Mouse (Mus musculus) lung, embryonic 15.5 days (tissue): ENCODE data around the gene Slbp. TPM values are rescaled to one million over a fixed set of nuclear protein-coding genes. Genes with fewer than 3 reads are reported as not detected.

Experiments
- ATAC-seq: fragments of 200-750 bp; cut with Nextera tagmentation; 2 replicates; pipeline ENCODE4 v1.8.0; 2017; ENCODE audit warnings: moderate number of reproducible peaks, borderline replicate concordance; ENCODE audit not compliant: low FRiP score, low TSS enrichment; ENCODE audit errors: extremely low read depth
- H3K27ac ChIP-seq: fragments of 300-500 bp; sonication (generic); 2 replicates; pipeline ENCODE4 v1.5.1; 2015; ENCODE audit warnings: moderate library complexity, mild to moderate bottlenecking, inconsistent platforms
- H3K27me3 ChIP-seq: fragments of 300-500 bp; sonication (generic); 2 replicates; pipeline ENCODE4 v1.6.1; 2015; ENCODE audit warnings: inconsistent platforms
- H3K36me3 ChIP-seq: fragments of 300-500 bp; sonication (generic); 2 replicates; pipeline ENCODE4 v1.6.1; 2015; ENCODE audit warnings: inconsistent platforms
- H3K4me1 ChIP-seq: fragments of 300-500 bp; sonication (generic); 2 replicates; pipeline ENCODE4 v1.6.1; 2015; ENCODE audit warnings: inconsistent platforms
- H3K4me2 ChIP-seq: fragments of 300-500 bp; sonication (generic); 2 replicates; pipeline ENCODE4 v1.6.1; 2015; ENCODE audit warnings: inconsistent platforms, mild to moderate bottlenecking, moderate library complexity
- H3K4me3 ChIP-seq: fragments of 300-500 bp; sonication (generic); 2 replicates; pipeline ENCODE4 v1.5.1; 2015; ENCODE audit warnings: mild to moderate bottlenecking, inconsistent platforms
- H3K9ac ChIP-seq: fragments of 300-500 bp; sonication (generic); 2 replicates; pipeline ENCODE4 v1.6.1; 2015; ENCODE audit warnings: inconsistent platforms
- H3K9me3 ChIP-seq: fragments of 300-500 bp; sonication (generic); 2 replicates; pipeline ENCODE4 v1.6.1; 2016; ENCODE audit warnings: inconsistent platforms
- WGBS: fragments of 180-500 bp; shearing (Covaris S2); methylation state at CpG from one replicate; pipeline ENCODE4 v1.1.7; 2015; 5-methylcytosine and 5-hydroxymethylcytosine counted together
- polyA plus RNA-seq: library from polyadenylated mRNA; unstranded; fragments of >200 nt; fragmentation: Nextera tagmentation; extraction: Ambion mirVana; gene quantifications from 2 replicates; pipeline ENCODE4 v1.2.1, GENCODE M21; 2015

Slbp gene
- polyA plus RNA-seq, 1 experiment from 2014 or later: 284 TPM

- H3K9me3 ChIP-seq: no peaks in the 10 kb centered on the region
- no peak for ATAC-seq
- H3K27ac ChIP-seq: no peak overlapping the region
- no peak overlapping the region for H3K4me2 ChIP-seq
- WGBS: 75% methylated on average over 3 of the region's 3 CpGs
- no peak overlapping the region for H3K9ac ChIP-seq
- H3K27me3 ChIP-seq: no peaks in the 10 kb centered on the region
- peaks cover 8% of the 10 kb centered on the region; the same call in 1 of the 2 replicates for H3K4me1 ChIP-seq
- H3K36me3 ChIP-seq: no peaks in the 10 kb centered on the region
- H3K4me3 ChIP-seq: no peak overlapping the region
Measured at GRCm38 (mm10) chr5:33623766-33624165, 28.6 kb downstream of the Slbp start.

GRCm38 (mm10) chr5:33622671-33623070 is 29.7 kb downstream of the Slbp start:
- 86% methylated on average over 2 of the region's 2 CpGs for WGBS
- H3K9ac ChIP-seq: no peak overlapping the region
- peaks cover under 1% of the 10 kb centered on the region; the same call in 1 of the 2 replicates for H3K4me1 ChIP-seq
- H3K9me3 ChIP-seq: no peaks in the 10 kb centered on the region
- no peaks in the 10 kb centered on the region for H3K36me3 ChIP-seq
- H3K27me3 ChIP-seq: no peaks in the 10 kb centered on the region
- no peak overlapping the region for H3K27ac ChIP-seq
- H3K4me3 ChIP-seq: no peak overlapping the region
- ATAC-seq: no peak
- no peak overlapping the region for H3K4me2 ChIP-seq

- no peaks in the 10 kb centered on the region; the same call in none of the 2 replicates for H3K36me3 ChIP-seq
- H3K27me3 ChIP-seq: no peaks in the 10 kb centered on the region
- ATAC-seq: no peak
- no peak overlapping the region for H3K4me2 ChIP-seq
- WGBS: 73% methylated on average over 6 of the region's 6 CpGs
- no peaks in the 10 kb centered on the region for H3K9me3 ChIP-seq
- no peak overlapping the region for H3K27ac ChIP-seq
- no peak overlapping the region for H3K4me3 ChIP-seq
- no peak overlapping the region for H3K9ac ChIP-seq
- H3K4me1 ChIP-seq: no peaks in the 10 kb centered on the region
Measured at GRCm38 (mm10) chr5:33614391-33614790, 38.0 kb downstream of the Slbp start.

GRCm38 (mm10) chr5:33611795-33612194 is 40.6 kb downstream of the Slbp start:
- Histone ChIP-seq H3K36me3 (peaks cover 8% of the 10 kb centered on the region), H3K9me3 (no peaks in the 10 kb centered on the region)
- WGBS: 76% methylated on average over 1 of the region's 1 CpGs

GRCm38 (mm10) chr5:33609226-33609625 is 43.1 kb downstream of the Slbp start:
- H3K27me3 ChIP-seq: no peaks in the 10 kb centered on the region

More at GRCm38 (mm10) chr5:33611795-33612194, 40.6 kb downstream of the Slbp start:
- Histone ChIP-seq H3K27me3 (no peaks in the 10 kb centered on the region), H3K27ac (no peak overlapping the region), H3K4me3 (no peak overlapping the region), H3K4me1 (no peaks in the 10 kb centered on the region), H3K9ac (no peak overlapping the region), H3K4me2 (no peak overlapping the region)
- no peak for ATAC-seq

GRCm38 (mm10) chr5:33607434-33607833 is 44.9 kb downstream of the Slbp start:
- H3K4me3 ChIP-seq: no peak overlapping the region
- H3K9me3 ChIP-seq: no peaks in the 10 kb centered on the region
- H3K36me3 ChIP-seq: peaks cover 8% of the 10 kb centered on the region
- no peak for ATAC-seq
- H3K27me3 ChIP-seq: no peaks in the 10 kb centered on the region
- no peak overlapping the region for H3K9ac ChIP-seq
- no peaks in the 10 kb centered on the region for H3K4me1 ChIP-seq
- no peak overlapping the region for H3K27ac ChIP-seq
- WGBS: 94% methylated on average over 15 of the region's 15 CpGs
- no peak overlapping the region for H3K4me2 ChIP-seq

More at GRCm38 (mm10) chr5:33609226-33609625, 43.1 kb downstream of the Slbp start:
- no peak overlapping the region for H3K4me2 ChIP-seq
- ATAC-seq: no peak
- no peaks in the 10 kb centered on the region for H3K4me1 ChIP-seq
- no peak overlapping the region for H3K27ac ChIP-seq
- no peaks in the 10 kb centered on the region for H3K9me3 ChIP-seq
- no peak overlapping the region for H3K9ac ChIP-seq
- peaks cover 8% of the 10 kb centered on the region for H3K36me3 ChIP-seq
- no peak overlapping the region for H3K4me3 ChIP-seq
- WGBS: 88% methylated on average over 1 of the region's 1 CpGs

GRCm38 (mm10) chr5:33606631-33607030 is 45.7 kb downstream of the Slbp start:
- H3K36me3 ChIP-seq: peaks cover 8% of the 10 kb centered on the region
- H3K4me3 ChIP-seq: no peak overlapping the region
- no peak overlapping the region for H3K9ac ChIP-seq
- no peak overlapping the region for H3K27ac ChIP-seq
- H3K4me2 ChIP-seq: no peak overlapping the region
- ATAC-seq: no peak
- no peaks in the 10 kb centered on the region for H3K27me3 ChIP-seq
- WGBS: 73% methylated on average over 7 of the region's 7 CpGs
- H3K9me3 ChIP-seq: no peaks in the 10 kb centered on the region
- H3K4me1 ChIP-seq: no peaks in the 10 kb centered on the region

GRCm38 (mm10) chr5:33605314-33605713 is 47.1 kb downstream of the Slbp start:
- H3K4me2 ChIP-seq: no peak overlapping the region
- H3K9me3 ChIP-seq: no peaks in the 10 kb centered on the region
- WGBS: 78% methylated on average over 5 of the region's 5 CpGs
- H3K4me3 ChIP-seq: no peak overlapping the region
- no peak overlapping the region for H3K27ac ChIP-seq
- no peaks in the 10 kb centered on the region for H3K27me3 ChIP-seq
- H3K9ac ChIP-seq: no peak overlapping the region
- ATAC-seq: no peak
- H3K4me1 ChIP-seq: no peaks in the 10 kb centered on the region
- peaks cover 12% of the 10 kb centered on the region for H3K36me3 ChIP-seq

GRCm38 (mm10) chr5:33593620-33594019 is 58.8 kb downstream of the Slbp start:
- Histone ChIP-seq H3K9ac (no peak overlapping the region), H3K27ac (no peak overlapping the region), H3K4me2 (no peak overlapping the region), H3K4me1 (no peaks in the 10 kb centered on the region), H3K27me3 (no peaks in the 10 kb centered on the region), H3K36me3 (peaks cover under 1% of the 10 kb centered on the region; the same call in 1 of the 2 replicates), H3K9me3 (no peaks in the 10 kb centered on the region), H3K4me3 (no peak overlapping the region)
- ATAC-seq: no peak
- WGBS: 37% methylated on average over 2 of the region's 2 CpGs

- WGBS: 67% methylated on average over 5 of the region's 5 CpGs
- ATAC-seq: no peak
- Histone ChIP-seq H3K27me3 (no peaks in the 10 kb centered on the region), H3K4me3 (no peak overlapping the region), H3K9me3 (no peaks in the 10 kb centered on the region), H3K27ac (no peak overlapping the region), H3K4me1 (no peaks in the 10 kb centered on the region), H3K36me3 (no peaks in the 10 kb centered on the region), H3K9ac (no peak overlapping the region), H3K4me2 (no peak overlapping the region)
Measured at GRCm38 (mm10) chr5:33589221-33589888, 63.0 kb downstream of the Slbp start.

GRCm38 (mm10) chr5:33588066-33588465 is 64.3 kb downstream of the Slbp start:
- no peak for ATAC-seq
- Histone ChIP-seq H3K27me3 (no peaks in the 10 kb centered on the region), H3K9ac (no peak overlapping the region), H3K4me2 (no peak overlapping the region), H3K4me1 (no peaks in the 10 kb centered on the region), H3K27ac (no peak overlapping the region), H3K9me3 (no peaks in the 10 kb centered on the region), H3K36me3 (no peaks in the 10 kb centered on the region), H3K4me3 (no peak overlapping the region)
- 52% methylated on average over 3 of the region's 3 CpGs for WGBS

- WGBS: 62% methylated on average over 18 of the region's 18 CpGs
- no peaks in the 10 kb centered on the region for H3K9me3 ChIP-seq
- H3K27me3 ChIP-seq: no peaks in the 10 kb centered on the region
- no peak for ATAC-seq
- H3K36me3 ChIP-seq: no peaks in the 10 kb centered on the region
- no peak overlapping the region for H3K9ac ChIP-seq
- H3K27ac ChIP-seq: no peak overlapping the region
- no peak overlapping the region for H3K4me3 ChIP-seq
- no peaks in the 10 kb centered on the region for H3K4me1 ChIP-seq
- no peak overlapping the region for H3K4me2 ChIP-seq
Measured at GRCm38 (mm10) chr5:33587498-33588058, 64.8 kb downstream of the Slbp start.
